Mouse (Mus musculus): ENCODE results near the gene Foxp3. TPM values are rescaled to one million over a fixed set of nuclear protein-coding genes. Genes with fewer than 3 reads are reported as not detected.

Gene Foxp3
- under 1 TPM in 1 of 4 experiments, not detected in 3; 0.18 TPM for total RNA-seq (2022)

DNA sequence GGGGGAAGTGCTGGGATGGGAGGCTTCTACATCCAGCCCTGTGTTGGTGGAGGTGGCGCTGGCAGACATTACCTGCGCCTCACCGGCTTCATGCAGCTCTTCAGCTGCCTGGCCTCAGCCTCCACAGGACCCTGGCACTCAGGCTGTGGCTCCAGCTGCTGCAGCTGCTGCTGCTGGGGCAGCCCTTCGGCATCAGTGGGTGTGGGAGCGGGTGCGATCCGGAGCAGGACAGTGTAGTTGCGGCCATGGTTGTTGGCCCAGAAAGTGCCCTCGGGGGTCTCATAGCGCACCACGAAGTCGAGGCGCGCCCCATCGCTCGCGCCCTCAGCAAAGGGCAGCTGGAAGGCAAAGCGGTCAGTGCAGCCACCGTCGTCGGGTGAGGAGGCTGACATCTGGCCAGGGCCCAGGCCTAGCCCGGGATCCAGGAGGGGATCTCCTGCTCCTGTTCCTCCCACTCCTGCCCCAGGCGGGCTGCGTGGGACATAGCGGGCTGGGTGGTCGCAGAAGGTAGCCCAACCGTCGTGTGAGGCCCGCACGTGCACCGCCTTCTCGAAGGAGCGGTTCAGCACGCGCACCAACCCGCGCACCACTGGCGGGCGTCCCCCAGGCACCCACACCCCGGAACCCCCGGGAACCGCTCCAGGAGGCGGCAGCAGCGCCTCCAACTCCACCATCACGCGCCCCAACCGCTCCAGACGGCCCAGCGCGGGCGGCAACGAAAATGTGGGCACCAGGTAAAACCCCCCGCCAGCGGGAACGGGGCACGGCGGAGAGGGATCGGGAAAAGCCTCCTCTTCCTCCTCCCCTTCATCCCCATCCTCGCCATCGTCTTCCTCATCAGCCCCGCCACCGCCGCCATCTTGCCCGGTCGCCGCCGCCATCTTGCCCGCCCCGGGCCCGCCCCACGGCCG is at the start of gene Foxp3:
Foxp3 (plus strand) TSS at position 469 of the 911 bp plus-strand sequence.
- peak; percentile 25 to 36 for DNase-seq (ENCODE audit: low spot score in 2 of 2)

DNA sequence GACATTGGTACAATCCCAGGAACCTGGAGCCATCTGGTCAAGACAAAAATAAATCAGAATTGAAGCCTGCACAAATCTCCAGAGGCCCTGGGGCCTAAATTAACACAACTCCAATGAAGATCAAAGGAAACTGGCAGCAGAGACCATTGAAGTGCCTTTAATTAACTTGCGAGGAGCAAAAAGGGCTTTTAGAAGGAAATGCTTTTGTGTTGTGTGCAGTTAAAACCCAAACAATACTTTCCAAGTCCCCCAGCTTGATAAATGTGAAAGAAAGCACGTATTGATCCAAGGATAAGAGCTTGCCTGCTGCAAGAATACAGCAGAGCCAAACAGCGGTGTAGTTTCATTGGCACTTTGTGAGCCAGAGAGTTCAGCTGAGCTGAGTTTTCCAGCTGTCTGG is 48.5 kb upstream of the Foxp3 start:
- DNase-seq (ENCODE audit: low spot score in 2 of 2), result no peak

DNA sequence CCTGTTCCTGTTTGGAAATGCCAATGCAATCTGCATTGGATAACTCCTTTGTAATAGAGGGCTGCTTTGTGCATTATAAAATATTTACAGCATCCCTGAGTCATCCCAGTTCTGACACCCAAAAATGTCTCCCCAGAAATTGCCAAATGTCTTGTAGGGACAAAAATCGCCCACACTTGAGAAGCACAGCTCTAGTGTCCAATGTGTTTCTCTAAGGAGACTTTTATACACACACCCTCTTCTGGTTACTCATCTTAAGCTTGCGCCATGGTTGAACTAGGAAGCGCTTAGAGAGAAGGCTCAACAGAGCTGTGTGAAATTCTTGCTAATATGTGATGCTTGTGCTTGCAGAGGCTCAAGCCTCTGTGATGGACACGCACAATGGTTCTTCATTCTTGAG is 20.0 kb upstream of the Foxp3 start:
- no peak for DNase-seq (ENCODE audit: low spot score in 2 of 2)

DNA sequence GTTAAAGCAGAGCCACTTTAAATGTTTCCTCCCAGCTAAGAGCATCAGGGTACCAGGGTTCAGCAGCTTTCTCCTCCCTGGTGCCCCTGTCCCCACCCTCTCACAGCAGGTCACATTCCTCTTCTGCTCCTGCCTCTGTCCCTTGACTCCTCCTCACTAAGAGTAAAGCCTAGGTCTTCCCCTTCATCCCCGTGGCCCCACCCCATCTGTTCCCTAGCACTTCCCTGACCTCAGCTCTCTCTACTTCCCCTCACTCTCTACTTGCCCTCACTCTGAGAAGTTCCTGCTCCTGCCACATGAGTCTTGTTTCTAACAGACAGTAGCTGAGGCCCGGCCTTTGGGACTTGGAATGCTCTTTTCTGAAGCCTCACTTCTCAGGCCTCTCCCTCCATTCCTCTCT is 10.4 kb upstream of the Foxp3 start:
- DNase-seq (ENCODE audit: low spot score in 2 of 2), result no peak

DNA sequence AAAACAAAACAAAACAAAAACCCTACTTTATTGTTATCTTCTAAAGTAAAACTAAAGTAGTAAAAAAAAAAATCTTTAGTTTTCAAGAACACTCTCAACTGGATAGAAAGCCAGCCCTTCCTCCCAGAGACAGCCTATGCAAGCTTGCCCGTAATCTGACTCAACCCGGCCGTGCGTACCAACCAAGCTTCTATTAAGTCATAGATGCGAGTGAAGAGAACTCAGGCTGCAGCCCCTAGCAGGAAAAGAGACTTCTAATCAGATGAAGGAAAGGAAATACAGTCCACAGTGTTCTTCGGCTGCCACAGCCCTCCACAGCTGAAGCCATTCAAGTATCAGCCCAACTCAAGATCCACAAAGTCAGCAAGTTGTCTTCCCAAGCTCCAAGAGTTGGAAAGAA is 7.1 kb upstream of the Foxp3 start:
- DNase-seq (ENCODE audit: low spot score in 2 of 2), result no peak

DNA sequence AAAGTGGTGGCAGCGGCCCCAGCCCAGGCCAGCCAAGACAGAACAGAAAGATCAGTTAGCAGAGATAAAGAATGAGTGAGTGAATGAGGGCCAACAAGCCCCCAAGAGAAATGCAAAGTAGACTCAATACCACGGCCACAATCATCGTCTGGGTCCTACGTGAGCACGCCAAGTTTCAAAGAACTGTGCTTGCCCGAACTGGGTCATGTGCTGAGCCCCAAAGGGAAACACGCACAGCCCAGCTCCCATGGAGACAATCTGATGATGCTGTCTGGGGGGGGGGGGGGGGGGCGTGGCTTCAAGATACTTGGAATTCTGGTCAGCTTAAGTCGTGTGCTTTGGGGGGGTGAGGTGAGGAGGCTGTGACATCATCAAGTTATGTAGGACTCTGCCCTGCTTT is 6.0 kb upstream of the Foxp3 start:
- no peak for DNase-seq (ENCODE audit: low spot score in 2 of 2)

DNA sequence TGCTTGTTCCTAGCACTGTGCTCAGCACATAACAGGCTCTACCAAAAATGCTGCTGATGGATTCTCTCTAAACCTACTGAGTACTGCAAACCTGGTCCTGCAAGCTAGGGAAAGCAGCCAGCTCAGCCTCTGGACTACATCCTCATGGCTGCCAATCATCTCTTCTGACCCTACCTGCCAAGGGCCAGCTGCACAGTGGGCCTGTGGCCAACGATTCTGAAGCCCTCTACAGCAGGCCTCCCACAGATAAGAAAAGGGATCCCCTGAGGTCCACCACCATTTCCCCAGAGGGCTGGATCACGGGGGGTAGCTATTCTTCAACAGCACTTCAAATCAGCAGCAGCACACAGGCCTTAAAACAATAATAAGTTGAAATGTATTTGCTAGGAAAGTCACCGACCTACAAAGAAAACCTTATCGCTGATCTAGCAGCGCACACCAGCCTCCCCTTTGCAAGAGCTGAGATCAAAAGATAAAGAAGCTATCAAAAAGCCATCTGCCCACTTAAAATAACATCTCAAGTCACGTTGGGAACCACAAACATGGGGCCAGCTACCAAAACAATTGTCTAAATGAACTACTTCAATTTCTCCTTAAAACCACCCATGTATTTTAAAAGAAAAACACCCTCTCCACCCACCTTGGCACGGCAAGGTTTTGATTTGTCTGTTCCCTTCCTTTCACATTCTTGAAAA is 2.8 kb upstream of the Foxp3 start:
- DNase-seq (ENCODE audit: low spot score in 2 of 2), result no peak

DNA sequence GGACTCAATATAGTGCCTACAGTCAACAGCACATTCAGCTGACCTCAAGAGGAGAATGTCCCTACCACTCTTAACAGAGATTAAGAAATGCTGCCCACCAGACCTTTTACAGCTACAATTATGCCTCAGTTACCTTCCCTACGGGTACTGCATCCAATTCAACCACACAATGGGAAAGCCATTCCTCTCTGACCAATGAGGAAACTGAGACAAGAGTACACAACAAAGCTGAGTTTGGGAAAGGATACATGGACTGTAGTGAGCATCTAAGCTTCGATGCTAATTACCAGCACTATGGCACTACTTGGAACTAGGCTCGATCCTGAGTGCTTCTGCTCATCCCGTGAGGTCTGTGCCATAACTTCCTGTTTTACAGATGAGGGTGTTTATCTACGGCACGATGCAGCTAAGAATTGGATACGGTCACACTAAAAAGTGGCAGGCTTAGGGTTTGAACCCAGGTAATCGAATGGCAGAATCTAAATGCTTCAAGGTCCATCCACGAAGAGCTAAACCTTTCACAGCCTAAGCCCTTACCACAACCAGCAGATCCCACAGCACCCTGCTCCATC is 1.8 kb upstream of the Foxp3 start:
- DNase-seq (ENCODE audit: low spot score in 2 of 2), result no peak

DNA sequence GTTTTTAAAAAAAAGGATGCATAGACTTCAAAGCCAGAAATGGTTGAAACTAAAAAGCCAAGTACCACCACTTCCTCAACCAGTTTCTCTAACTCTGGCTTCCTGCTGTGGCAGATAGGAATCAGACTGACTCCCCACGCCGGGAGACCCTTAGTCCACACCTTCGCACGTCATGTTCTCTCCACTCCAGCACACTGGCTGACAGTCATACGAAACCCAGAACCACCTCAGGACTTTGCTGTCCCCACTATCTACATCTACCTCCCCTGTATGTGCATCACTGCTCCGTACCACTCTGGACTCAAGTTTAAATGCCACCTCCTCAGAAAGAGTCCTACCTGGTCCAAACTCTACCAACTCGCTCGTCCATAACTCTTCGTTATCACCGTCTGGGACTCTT is 978 bp upstream of the Foxp3 start:
- DNase-seq (ENCODE audit: low spot score in 2 of 2), result no peak

DNA sequence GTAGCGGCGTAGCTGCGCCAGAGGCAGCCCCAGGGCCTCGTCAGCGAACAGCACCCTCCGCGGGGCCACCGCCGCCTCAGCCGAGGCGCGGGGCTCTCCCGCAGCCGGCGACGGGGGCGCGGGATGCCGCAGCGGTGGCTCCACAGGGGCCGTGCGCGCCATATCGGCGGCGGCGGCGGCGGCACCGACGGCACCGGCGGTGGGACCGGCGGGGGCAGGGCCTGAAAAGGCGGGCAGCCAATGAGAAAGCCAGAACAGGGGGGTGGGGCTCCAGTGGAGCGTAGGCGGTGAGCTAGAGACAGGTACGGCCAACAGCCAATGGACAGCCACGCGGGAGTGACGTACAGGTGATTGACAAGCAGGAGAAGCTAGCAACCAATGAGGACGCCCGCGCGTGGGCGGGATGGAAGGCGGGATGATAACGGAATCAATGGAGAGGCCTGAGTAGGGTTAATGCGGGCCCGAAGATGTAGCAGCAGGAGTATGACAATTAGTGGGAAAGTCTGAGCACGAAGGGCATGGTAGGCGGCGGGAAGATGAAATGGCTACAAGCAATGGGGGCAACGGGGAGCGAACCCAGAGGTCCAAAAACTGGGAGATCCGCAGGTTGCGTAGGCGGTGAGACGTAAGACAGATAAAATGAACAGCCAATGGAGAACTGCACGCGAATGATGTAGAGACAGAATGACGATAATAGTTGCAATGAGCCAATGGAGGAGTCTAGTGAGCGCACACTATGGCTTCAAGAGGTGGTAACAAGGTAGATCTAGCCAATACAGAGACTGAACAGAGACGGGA is 842 bp downstream of the Foxp3 start, which contains the start of gene Ppp1r3f:
Ppp1r3f (minus strand) TSS at position 197 of the 798 bp plus-strand sequence.
- DNase-seq (ENCODE audit: low spot score in 2 of 2), result peak; percentile 92 to 99

DNA sequence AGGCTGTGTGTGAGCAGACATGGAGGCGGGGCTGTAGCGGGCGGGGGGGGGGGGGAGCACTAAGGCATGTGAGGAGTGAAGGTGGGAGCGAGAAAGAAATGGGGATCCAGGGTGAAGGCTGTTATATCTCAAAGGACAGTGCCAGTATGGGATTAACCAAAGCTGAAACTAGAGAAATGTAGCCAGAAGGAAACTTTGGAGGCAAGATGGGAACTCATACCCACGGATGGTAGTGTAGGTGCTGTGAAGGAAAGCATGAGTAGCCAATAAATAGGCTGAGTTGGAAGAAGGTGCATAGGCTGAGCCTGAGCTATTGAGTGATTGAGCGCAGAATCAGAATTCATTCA is 1.4 kb downstream of the Foxp3 start:
- DNase-seq (ENCODE audit: low spot score in 2 of 2), result no peak

DNA sequence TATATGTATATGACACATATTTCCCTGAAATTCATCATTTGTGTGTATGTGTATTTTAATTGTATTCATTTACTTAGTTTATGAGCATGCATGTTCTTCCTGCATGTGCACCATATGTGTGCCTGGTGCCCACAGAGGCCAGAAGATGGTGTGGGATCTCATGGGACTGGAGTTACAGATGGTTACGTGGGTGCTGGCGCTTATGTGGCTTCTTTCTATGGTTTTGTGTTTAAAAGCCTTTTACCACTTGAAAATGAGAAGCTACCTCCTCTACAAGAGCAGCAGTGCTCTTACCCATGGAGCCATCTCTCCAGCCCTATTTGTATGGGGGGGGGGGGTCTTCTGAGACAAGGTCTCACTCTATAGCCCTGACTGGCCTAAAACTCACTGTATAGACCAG is 7.7 kb downstream of the Foxp3 start:
- peak in 1 of 2 experiments; percentile 28 for DNase-seq (ENCODE audit: low spot score in 2 of 2)

DNA sequence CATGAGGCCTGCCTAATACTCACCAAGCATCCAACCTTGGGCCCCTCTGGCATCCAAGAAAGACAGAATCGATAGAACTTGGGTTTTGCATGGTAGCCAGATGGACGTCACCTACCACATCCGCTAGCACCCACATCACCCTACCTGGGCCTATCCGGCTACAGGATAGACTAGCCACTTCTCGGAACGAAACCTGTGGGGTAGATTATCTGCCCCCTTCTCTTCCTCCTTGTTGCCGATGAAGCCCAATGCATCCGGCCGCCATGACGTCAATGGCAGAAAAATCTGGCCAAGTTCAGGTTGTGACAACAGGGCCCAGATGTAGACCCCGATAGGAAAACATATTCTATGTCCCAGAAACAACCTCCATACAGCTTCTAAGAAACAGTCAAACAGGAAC is 10.4 kb downstream of the Foxp3 start:
- DNase-seq (ENCODE audit: low spot score in 2 of 2), result no peak

DNA sequence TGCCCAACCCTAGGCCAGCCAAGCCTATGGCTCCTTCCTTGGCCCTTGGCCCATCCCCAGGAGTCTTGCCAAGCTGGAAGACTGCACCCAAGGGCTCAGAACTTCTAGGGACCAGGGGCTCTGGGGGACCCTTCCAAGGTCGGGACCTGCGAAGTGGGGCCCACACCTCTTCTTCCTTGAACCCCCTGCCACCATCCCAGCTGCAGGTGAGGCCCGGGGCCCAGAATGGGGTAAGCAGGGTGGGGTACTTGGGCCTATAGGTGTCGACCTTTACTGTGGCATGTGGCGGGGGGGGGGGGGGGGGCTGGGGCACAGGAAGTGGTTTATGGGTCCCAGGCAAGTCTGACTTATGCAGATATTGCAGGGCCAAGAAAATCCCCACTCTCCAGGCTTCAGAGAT is 12.9 kb downstream of the Foxp3 start:
- DNase-seq (ENCODE audit: low spot score in 2 of 2), result no peak

DNA sequence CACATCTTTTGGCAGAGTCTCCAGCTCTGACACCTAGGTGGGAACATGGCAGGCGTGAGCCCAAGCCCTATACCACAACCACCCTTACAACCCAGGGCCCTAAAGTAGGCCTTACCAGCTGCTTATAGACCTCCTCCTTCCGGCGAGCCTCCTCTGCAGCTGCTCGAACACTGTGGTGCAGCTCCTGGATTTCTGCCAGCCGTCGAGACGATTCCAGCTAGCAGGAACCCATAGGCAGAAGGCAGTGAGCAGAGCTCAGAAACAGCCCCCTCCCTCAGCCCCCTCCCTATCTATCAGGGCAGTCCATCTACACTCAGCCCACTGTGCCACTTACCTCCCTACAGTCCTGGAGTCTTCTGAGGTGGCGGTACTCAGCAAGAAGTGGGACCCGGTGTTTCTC is 21.9 kb downstream of the Foxp3 start:
- no peak for DNase-seq (ENCODE audit: low spot score in 2 of 2)

DNA sequence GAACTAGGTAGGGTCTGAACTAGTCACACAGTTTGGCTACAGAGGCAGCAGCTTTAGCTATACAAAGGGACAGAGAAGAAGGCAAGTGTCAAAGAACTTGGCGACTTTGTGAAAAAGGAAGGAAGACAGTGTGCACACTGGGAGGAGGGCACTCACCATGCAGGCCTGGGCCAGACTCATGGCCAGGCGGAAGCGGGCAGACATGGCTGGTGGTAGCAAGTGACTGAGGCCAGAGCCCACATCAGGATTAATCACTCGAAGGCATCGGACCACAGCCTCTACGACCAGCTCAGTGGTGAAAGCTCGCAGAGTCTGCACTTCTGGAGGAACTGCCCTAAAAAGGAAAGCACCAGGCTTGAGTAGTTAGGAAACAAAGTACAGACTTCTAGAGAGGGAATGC is 30.6 kb downstream of the Foxp3 start:
- no peak for DNase-seq (ENCODE audit: low spot score in 2 of 2)

DNA sequence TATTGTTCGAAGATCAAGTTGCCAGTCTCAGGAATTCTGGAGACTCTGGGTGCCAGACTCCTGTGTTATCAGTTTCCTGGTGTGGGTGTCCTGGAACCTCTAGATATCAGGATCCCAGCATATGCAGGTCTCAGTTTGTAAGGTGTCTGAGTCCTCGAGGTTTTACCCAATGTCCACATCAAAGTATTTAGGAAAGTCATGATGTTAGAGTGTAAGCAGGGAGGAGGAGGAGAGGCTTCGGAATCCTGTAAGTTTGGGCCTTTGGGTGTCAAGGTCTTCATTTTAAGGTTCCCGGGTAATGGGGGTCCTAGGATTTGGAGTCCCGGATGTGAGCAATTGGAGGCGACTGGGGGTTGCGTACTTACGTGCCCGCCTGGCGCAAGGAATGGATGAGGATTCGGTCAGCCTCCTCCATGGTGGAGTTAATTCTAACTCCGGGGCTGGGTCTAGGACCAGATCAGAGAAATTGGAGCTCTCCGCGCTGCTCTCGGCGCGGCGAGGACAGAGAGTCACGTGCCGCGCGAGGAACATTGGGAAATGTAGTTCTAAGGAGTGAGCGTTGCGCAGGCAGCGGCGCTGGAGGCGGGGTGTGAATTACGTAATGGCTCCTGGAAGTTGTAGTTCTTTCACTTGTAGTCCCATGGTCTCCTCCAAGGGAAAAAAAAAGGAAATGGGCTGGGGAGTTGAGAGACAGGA is 31.6 kb downstream of the Foxp3 start, which contains the start of gene Ccdc22:
Ccdc22 (minus strand) TSS at position 639 of the 696 bp plus-strand sequence.
- peak; percentile 56 to 82 for DNase-seq (ENCODE audit: low spot score in 2 of 2)

DNA sequence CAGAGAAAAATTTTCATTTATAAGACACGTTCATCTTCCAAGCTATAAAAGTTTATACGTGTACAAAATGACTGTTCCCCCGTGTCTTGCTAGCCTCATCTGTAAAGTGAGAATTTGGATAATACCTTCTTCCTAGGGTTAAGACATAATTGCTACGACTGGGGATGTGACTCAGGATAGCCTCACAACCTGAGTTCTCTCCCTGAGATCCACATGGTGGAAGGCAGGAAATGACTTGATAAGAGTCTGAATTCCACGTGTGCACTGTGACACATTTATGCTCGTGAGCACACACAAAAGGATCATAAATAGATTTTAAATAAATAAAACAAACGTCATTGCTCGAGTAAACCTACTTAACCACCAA is 32.1 kb downstream of the Foxp3 start:
- no peak for DNase-seq (ENCODE audit: low spot score in 2 of 2)

DNA sequence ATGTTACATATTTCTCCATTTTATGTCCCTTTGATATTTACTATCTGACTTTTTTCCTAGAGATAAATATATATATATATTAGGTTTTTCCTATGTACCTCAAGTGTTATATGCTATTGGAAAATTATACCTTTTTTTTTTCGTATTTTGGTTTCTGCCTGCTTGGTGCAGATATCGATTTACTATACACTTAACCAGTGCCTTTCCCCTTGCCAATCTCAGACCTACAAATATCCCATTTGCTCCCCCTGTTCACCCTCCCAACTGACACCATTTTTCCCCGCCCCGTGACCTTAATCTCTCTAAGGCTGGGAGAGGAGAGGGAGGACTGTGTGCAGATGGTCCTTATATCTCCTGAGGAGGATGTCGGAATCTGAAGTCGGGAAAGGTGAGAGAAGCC is 33.3 kb downstream of the Foxp3 start, which contains the start of gene Cacna1f:
Cacna1f (plus strand) TSS at position 301 of the 400 bp plus-strand sequence.
- no peak for DNase-seq (ENCODE audit: low spot score in 2 of 2)

DNA sequence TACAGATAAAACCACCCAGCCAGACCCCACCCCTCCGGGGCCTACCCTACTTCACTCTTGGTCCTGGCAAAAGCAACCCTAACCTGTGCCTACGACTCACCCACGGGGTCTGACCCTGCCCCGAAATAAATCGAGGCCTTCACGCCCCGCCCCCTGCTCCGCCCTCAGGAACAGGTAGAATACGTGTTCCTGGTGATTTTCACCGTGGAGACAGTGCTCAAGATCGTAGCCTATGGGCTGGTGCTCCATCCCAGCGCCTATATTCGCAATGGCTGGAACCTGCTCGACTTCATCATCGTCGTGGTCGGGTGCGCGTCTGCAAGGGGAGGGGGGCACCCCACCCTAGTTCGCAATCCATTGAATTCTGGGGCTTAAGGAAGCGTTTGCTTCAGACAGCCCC is 36.6 kb downstream of the Foxp3 start:
- DNase-seq (ENCODE audit: low spot score in 2 of 2), result no peak

All from left cerebral cortex, adult 8-10 months (tissue).